Mouse (Mus musculus): ENCODE measurements at regions not wholly inside any gene's neighbourhood (a gene's known extent, or its start where the extent isn't known, plus 50 kb on each side); places are given as distances from the start of the nearest gene placed in this dataset.

DNA sequence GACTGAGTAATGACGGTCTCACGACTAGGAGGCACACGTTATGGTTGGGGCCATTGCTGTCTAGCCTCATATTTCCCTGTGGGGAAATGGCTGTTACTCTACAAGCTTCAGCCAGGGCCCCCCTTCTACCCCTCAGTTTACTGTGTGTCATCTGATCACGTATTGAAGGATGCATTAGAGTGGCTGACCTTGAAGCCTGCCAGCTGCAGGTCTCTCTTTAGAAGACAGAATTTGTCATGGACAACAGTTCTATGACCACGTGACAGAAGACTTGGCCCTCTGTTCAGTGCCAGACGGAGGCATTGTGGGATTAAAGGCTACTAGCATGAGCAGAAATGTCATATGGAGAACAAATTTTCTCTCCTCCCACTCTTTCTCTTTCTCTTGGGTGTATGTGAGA lies 115.6 kb downstream of the Gas1 start:
- DNase-seq (ENCODE audit: low spot score): no peak

GRCm38 (mm10) chr13:60057761-60058274 lies 119.3 kb downstream of the Gas1 start:
- no peak for DNase-seq (ENCODE audit: low spot score)

- no peak for DNase-seq (ENCODE audit: low spot score)
Observed at GRCm38 (mm10) chr13:60054531-60054930, 122.6 kb downstream of the Gas1 start.

DNA sequence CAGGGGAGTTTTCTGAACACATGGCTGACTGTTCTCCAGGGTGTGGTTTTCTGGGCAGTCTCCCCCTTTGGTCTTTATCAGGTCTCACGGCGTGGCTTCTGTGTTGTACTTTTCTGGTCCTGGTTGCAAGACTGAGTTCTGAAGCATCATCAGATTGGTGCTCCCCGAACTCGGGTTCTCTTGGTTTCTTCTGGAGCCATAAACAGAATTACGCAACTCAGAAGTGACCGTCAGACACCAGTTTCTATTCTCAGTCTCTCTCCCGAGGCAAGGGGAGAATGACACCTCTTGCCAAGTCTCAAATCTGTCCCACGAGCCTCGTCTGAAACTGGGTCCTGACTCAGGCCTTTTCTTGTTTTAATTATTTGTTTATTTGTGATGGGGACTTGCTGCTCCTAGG lies 123.1 kb downstream of the Gas1 start:
- no peak for DNase-seq (ENCODE audit: low spot score)

DNA sequence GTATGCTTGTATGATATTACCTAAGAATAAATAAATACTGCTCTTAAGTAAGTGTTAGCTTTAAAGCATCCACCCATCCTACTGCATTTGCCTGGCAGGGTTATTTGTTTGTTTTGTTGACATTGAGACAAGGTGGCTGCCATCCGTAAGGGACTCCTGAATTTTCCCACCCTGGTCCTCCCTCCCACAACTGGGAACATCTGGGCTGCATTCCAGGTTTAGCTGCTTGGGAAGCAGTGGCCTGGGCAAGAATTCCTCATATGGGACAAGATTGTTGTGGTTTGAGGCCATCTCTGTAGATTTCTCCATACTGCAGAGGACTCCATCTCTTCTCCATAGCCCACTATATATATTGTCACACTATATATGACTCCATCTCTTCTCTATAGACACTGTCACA lies 125.3 kb downstream of the Gas1 start:
- no peak for DNase-seq (ENCODE audit: low spot score)

DNA sequence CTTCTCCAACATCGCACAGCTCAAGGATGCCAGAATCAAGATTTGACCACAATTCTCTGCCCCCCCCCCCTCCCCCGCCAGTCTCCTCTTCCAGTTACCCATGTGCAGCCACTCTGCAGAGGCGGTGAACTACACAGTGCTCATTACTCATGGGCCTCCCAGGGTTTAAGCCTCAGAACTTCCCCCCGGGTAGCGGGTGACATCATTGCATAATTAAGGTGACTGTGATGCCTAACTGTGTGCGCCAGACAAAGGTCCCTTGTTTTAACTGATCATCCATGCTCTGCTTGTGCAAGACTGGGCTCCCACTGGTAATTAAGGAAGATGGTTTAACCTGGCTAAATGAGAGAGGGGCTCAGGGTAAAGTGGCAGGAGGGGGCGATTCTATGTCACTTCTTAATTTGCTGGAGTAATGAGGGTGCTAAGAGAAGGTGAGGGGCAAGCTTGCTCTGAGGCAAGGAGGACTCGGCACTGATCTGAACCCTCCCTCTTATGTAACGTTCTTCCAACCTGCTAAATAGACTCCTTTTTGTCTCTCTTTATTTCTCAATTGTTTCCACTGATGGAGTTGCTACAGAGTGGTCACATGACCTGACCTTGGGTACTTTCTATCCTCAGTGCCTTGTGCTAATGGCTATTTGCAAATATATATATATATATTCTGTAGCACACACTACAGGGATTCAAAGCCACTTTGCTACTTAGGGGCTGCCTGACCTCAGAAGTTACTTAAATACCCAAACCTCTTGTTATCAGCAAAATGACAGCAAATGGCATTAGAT lies 126.2 kb downstream of the Gas1 start:
- no peak for DNase-seq (ENCODE audit: low spot score)

GRCm38 (mm10) chr13:60049703-60050102 lies 127.5 kb downstream of the Gas1 start:
- no peak for DNase-seq (ENCODE audit: low spot score)

DNA sequence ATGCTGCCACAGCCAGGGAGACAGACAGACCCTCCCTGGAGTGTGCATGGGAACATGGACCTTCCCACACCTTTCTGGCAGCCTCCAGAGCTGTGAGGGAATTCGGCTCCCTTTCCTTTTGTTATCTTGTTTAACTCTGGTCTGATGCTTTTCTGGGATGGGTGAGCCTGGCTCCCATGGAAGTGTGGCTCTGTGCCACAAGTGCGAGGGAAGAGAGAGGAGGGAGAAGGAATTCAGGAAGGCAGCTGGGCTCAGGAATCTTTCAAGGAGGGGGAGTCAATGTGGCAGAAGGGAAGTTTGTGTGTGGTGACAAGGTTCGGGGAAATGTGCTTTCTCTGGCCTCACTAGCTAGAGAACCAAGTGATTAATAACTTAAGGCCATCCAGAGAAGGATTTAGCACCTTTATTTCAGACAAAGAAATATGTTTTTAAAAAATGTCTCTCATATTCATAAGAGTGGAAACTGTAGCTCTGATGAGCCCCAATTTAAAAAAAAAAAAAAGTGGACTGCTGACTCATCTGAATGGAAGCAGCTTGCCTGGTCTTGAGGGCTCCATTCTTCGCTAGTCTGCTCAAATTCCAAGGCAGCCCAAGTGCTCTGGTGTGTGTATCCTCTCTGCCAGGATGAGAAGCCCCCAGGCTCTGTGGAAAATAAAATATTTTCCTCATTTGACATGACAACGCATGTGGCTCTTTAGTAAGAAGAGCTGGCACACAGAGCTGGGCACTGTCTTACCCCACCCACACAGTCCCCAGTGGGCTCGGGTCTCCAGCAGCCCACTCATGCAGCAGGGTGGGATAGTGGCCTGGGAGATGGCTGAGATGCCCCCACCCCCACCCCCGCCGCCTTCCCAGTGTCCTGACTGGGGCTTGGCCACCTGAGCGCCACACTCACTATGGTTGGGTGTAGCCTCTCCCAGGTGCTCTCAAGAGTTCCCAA lies 129.1 kb downstream of the Gas1 start:
- DNase-seq (ENCODE audit: low spot score): peak; percentile 12

GRCm38 (mm10) chr13:60045752-60046151 lies 131.4 kb downstream of the Gas1 start:
- no peak for DNase-seq (ENCODE audit: low spot score)

DNA sequence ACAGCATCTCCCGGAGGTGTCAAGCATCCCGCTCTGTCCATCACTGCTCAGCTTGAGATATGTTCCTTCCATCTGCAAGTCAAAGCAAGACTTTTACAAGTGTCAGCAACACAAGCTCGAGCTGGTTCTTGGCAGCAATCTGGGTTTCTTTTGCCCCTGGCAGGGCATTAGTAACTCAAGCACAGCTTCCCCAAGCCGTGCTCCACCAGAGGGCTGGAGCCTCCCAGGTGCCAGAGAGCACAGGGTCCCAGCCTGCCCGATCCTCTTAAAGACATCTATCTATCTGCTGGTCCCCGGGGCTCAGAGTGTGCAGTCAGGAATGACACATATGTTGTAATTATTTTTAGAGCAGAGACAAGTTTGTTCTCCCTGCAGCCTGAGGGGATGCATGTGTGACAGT lies 132.3 kb downstream of the Gas1 start:
- DNase-seq (ENCODE audit: low spot score): no peak

DNA sequence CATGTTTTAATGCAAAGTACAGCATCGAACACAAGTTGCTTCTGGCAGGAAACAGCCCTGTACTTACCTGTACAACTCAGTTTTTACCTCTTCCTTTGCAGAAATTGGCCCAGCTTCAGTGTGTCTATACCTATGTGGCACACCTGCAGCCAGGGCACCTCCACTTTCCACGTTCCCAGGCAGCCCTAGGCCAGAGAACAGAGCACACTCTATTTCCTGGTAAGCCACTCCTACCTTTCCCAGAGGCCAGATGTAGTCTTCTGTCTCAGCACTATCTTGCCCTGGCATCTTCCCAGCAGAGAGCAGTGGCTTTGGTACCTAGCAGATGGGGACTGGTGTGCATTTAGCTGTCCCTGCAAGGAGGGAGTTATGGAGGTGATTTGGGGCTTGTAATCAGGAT lies 134.7 kb downstream of the Gas1 start:
- DNase-seq (ENCODE audit: low spot score): no peak

DNA sequence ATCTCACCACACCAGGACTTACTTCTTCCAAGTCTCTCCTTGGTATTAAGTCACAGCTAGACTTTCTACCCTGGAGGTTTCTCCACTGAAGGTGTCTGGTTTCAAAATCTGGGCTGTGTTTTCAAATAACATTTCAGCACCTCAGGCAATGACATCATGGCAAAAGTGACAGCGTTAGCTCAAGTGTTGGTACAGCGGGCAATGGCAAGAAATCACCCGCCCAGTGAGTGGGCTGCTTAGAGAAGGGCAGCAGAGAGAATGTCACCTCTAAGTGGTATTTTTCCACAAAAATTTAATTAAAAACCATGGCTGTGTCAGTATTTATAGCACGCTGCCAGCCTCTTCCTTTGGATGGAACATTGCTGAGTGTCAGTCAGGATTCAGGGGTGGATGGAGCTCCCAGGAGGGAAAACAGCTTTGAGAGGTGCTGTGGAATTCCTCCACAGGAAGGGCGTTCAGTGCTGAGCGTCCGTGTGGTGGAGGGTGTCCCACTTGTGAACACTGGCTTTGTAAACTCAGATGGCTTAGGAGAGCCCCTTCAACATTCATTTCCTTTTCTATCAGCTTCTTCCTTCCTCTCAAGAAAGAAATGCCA lies 141.5 kb downstream of the Gas1 start:
- DNase-seq (ENCODE audit: low spot score): no peak

- DNase-seq (ENCODE audit: low spot score): no peak
Observed at GRCm38 (mm10) chr13:60033116-60033515, 144.0 kb downstream of the Gas1 start.

GRCm38 (mm10) chr13:60032586-60032985 lies 144.6 kb downstream of the Gas1 start:
- DNase-seq (ENCODE audit: low spot score): no peak

- DNase-seq (ENCODE audit: low spot score): no peak
Observed at GRCm38 (mm10) chr13:60029591-60029990, 147.6 kb downstream of the Gas1 start.

DNA sequence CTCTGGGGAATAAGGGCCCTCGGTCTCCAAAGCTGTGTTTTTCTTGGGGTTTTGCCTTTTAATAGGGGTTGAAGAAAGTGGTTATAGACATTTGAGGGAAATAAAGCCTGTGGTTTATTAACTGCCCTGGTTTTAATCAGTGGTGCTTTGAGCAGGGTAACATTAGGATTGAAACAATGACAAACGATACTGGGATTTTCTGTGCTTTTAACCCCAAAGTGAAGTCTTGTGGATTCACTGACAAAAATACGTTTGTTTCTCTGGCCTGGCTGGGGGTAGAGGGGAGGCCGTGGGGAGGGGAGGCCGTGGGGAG lies 157.0 kb downstream of the Gas1 start:
- DNase-seq (ENCODE audit: low spot score): no peak

DNA sequence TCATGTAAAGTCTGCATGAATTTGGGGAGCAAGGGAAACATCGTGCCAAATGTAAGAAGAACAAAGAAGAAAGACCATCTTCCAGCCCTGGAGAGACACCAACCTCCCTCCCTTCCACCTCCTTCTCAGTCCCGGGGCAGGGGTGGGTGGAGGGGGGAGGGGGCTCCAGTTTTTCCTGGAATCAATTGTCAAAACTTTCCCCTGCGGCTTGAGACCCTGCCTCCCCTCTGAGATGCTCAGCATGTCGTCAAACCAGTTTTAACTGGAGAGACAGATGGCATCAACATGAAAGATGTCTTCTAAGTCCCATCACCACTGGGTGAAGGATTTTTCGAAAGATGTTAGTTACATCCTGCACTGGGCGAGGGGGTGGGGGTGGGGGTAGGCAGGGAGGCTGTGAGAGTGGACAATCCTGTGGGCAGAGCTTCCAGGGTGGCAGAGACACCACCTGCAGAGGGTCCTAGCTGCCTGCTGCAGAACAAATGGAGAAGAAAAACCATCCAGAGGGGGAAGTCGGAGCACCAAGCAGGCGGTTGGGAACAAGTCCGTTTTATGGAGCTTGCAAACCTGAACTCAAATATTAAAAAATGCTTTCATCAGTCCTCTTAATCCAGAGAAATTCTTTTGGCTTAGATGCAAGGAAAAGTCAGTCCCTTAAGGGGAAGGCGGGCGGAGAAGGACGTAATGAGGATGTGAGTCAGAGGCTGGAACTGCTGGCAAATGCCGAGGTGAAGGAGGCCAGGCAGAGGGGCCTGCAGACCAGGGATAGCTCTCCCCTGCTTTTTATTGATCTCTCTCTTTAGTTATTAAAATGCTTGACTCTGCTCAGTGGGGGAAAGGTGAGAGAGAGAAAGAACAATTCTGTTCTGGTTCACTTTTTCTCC lies 157.6 kb downstream of the Gas1 start:
- peak; percentile 17 for DNase-seq (ENCODE audit: low spot score)

DNA sequence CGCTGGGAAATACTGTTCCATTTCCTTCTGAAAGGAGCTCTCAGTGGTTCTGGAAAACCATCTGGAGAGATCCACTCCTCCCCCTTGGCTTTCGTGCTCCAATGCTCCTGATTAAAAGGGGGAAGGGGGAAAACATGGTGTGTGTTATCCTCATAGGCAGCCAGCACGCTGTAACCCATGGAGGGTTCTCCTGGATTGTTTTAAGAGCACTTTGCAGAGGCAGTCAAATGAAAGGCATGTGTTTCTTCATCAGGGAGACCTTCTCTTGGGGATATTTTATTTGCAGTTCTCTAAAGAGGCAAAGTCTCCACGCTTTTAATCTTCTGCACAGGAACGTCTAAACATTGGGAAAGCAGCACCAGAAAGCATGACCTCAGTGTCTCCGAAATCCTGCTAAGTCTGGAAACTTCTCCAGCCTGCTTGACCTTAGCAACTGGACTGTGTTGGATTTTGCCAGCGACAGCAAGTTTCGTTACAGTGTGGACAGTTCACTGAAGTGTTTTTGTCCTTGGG lies 161.3 kb downstream of the Gas1 start:
- DNase-seq (ENCODE audit: low spot score): peak; percentile 15

DNA sequence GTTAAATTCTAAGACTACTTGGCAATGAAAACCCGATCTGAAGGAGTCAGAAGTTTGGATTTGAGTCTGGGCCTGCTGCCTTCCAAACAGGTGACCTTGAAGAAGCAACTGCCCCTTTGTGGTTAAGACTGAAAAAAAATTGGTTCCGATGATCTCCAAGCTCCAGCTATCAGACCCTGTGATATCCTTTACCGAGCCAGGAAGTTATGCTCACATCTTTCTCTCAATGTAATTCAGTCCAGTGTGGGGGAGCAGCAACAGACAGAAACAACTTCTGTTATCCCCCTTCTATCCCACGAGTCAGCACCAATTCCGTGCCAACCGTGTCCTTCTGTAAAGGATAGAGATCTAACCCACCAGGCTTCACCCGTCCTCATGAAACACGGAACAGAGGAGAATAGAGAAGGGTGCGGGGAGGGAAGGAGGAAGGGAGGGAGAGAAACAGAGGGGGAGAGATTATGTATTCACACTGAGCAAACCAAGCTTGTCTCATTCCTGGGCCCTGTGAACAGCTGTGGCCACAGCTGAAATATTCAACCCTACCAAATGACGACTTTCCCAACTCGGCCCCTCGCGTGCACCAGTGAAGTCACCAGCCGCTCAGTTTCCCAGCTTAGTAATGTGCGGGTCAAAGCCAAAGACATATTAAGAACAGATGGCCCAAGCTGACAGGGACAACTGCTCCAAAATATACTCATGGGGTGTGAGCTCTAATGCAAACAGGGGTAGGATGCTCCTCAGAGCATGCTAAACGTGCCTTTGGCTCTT lies 164.9 kb downstream of the Gas1 start:
- no peak for DNase-seq (ENCODE audit: low spot score)

DNA sequence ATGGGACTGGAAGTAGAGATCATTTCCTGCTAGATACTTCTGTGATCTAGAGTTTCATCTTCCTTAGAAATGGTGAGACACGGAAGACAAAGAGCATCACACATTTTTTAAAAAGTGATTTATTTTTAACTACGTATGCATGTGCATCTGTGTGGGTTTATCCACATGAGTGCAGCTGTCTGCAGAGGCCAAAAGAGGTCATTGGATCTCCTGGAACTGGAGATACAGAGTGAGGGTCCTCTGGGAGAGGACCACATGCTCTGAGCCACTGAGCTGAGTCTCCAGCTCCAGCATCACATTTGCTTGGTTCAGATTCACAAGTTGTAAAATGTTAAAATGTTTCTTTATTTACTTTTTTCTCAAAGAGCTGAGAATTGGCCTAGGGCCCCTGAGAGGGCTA lies 166.1 kb downstream of the Gas1 start:
- DNase-seq (ENCODE audit: low spot score): no peak

- no peak for DNase-seq (ENCODE audit: low spot score)
Observed at GRCm38 (mm10) chr13:60007593-60007992, 169.6 kb downstream of the Gas1 start.

All from yolk sac, embryonic 10.5 days (tissue).